8 mouse cellular contexts compared by ENCODE assay signal in the genomic region with DNA sequence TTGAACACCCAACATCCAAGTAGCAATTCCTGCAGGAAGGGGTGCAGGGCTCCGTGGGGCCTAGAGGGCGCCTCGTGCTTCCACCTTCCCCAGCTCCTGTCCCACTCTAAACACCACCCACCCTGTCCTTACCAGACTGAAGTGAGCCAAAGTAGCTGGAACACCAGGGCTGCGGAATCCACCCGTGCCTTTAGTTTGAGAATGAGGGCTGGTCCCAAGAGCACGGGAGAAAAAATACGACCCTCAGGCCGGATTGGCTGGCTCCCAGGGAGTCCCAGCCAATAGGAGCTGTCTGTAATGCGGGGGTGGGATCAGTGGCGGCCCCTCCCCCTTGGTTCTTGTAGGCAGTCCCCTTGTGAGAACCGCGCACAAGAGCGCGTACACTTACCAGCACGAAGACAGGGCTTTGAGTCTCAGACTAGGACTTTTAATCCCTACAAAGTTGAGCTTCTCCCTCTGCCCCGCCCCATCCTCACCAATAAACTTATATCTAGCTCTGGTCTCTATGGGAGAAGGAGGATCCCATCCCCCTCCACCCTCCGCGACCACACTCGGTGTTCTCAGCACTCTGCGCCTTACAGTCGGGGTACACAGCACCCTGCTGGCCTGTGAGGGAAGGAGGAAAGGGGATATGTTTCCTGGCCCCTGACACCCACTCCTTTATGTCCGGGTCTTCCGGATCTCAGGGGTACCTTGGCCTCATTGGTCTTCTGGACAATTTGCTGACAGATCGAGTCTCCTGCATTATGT. TPM values are rescaled to one million over a fixed set of nuclear protein-coding genes. Genes with fewer than 3 reads are reported as not detected.
DNase-seq lines count a peak whose midpoint lies in the region; ATAC-seq and TF ChIP-seq lines count a peak whose summit lies in the region.

A gene (minus strand): TSS at position 274 of the 750 bp plus-strand sequence.

- H3K9ac ChIP-seq in hindbrain, embryonic 15.5 days, result peak within 1 kb of the TSS; percentile 27; the same call in 1 of the 2 replicates

- peak; percentile 99 for DNase-seq in R1 (ENCODE audit: low read depth, low spot score)
- peak; percentile 25 to 60 for DNase-seq in cerebellum, postnatal 25 days
- peak; percentile 46 for DNase-seq in gastrocnemius, adult 18-20 months (ENCODE audit: low spot score)
- DNase-seq in left cerebral cortex, adult 2 months (ENCODE audit: extremely low spot score in 1 of 2, low spot score in 2 of 2), result peak; percentile 39 to 55
- DNase-seq in right cerebral cortex, adult 18-20 months, result peak; percentile 42
- DNase-seq in urinary bladder, adult 2 months (ENCODE audit: low spot score), result no peak

- intact Hi-C loops in left cerebral cortex, adult 2 months (cut with DNase I), result no loop called here

- H3K36me3 ChIP-seq in hindbrain, embryonic 15.5 days, result no peaks in the 10 kb centered on the region

- 5% methylated on average over 24 of the region's 24 CpGs for WGBS in hindbrain, embryonic 15.5 days

- peak within 1 kb of the TSS; percentile 30; the same call in 1 of the 2 replicates for H3K27ac ChIP-seq in hindbrain, embryonic 15.5 days (replicated peaks)
- H3K27ac ChIP-seq in left cerebral cortex, adult 2 months, result no peak within 1 kb of the TSS

- H3K4me2 ChIP-seq in hindbrain, embryonic 15.5 days, result peak within 1 kb of the TSS; percentile 64

- ATAC-seq in hindbrain, embryonic 15.5 days (ENCODE audit: low FRiP score, low read depth), result peak; percentile 95
- ATAC-seq in megakaryocyte, adult 5-6 weeks (ENCODE audit: poor library complexity, severe bottlenecking), result peak; percentile 79

- H3K4me1 ChIP-seq in hindbrain, embryonic 15.5 days (replicated peaks), result peaks cover 18% of the 10 kb centered on the region

- no peak for TF ChIP-seq CTCF in left cerebral cortex, adult 2 months (IDR thresholded peaks at IDR 0.05)

- H3K4me3 ChIP-seq in hindbrain, embryonic 15.5 days, result peak within 1 kb of the TSS; percentile 39
- peak within 1 kb of the TSS; percentile 28 for H3K4me3 ChIP-seq in left cerebral cortex, adult 2 months

- no peaks in the 10 kb centered on the region for H3K27me3 ChIP-seq in hindbrain, embryonic 15.5 days

- H3K9me3 ChIP-seq in hindbrain, embryonic 15.5 days, result no peaks in the 10 kb centered on the region

RNA-seq across cellular contexts. Expression of the gene that starts here (rescaled TPM):
- 1 to 10 TPM in 1 of 2 experiments, under 1 TPM in 1; 0.87 to 1.3 TPM for total RNA-seq in gastrocnemius, adult 18-20 months (2021)
- 24.1 and 28.1 TPM in 2 replicates for polyA plus RNA-seq in hindbrain, embryonic 15.5 days (2015; fragmentation: Nextera tagmentation; extraction: Ambion mirVana)
- total RNA-seq in left cerebral cortex, adult 2 months (2021), result 1 to 10 TPM; 3.8 to 4.8 TPM
- 29.5 and 32.4 TPM in 2 replicates for total RNA-seq in megakaryocyte, adult 5-6 weeks (2015)
- total RNA-seq in megakaryocyte, adult 5-6 weeks (2017), result 20.5 and 24.8 TPM in 2 replicates
- 40.5 and 61.3 TPM in 2 replicates for polyA plus RNA-seq in urinary bladder, adult 2 months (2012; rRNA removed)
